Mouse (Mus musculus) lung, postnatal 4 days (tissue): ENCODE measurements around the gene Gdap2.

Experiments
- DNase-seq, 2 experiments: peaks; one replicate each; pipeline ENCODE4 v3.0.0; 2021

Gene Gdap2

GRCm38 (mm10) chr3:100162315-100163105 lies at the start of gene Gdap2, which contains the start of gene Wdr3:
Gene Gdap2, plus strand, starts transcription at chr3:100162381.
Gene Wdr3, minus strand, starts transcription at chr3:100162407.
- peak; percentile 95 for DNase-seq

GRCm38 (mm10) chr3:100118681-100119080 lies 43.5 kb upstream of the Gdap2 start:
- DNase-seq = no peak

DNA sequence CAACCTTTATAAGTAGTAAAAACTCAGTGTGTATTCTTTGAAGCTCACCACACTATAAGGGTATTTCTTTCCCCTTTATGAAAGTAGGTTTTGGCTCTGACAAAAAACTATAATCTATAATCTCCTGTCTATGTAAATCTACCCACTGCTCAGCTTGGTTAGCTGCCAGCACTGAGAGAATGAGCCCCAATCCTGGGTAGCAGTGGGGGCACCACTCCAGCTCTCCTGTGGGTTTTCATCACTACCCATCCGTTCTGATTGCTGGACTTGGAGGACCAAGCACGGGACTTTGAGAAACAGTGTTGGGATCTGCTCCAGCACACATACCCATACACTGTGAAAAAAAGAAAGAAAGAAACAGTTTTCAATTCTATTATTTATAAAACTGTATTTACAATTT lies 40.2 kb upstream of the Gdap2 start:
- DNase-seq = no peak

GRCm38 (mm10) chr3:100122445-100122844 lies 39.7 kb upstream of the Gdap2 start:
- no peak for DNase-seq

GRCm38 (mm10) chr3:100160682-100161445 lies 1.3 kb upstream of the Gdap2 start:
- DNase-seq = no peak

DNA sequence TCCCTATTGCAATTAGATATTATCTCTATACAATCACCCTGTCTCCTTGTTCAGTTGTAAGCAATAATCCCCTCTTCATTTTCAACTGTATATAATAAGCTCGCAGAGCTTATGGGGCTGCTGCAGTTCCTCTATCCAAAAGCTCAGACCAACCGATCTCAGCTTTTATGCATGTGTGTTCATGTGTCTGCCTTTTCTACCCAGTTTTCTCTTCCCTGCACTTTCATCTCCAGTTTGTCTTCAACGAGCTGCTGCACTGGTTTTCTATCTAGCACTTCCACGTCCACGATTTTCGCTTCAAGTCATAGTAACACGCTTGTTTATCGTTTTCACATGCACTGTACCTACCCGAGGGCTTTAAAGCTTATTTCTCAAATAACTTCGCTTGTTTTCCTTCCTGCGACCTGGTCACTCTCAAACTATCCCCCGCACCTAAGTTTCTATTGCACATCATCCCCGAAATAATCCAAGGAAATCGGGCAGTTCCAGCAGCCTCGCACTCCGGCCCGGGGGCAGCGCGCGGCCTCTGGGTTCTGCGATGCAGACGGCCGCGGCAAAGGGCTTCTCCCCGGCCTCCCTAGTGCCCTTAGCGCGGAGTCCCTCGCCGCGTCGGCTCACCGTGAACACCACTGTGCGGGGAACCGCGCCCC lies 391 bp upstream of the Gdap2 start:
- DNase-seq = no peak

- DNase-seq = no peak
Measured at GRCm38 (mm10) chr3:100163556-100163955, 1.4 kb downstream of the Gdap2 start.

DNA sequence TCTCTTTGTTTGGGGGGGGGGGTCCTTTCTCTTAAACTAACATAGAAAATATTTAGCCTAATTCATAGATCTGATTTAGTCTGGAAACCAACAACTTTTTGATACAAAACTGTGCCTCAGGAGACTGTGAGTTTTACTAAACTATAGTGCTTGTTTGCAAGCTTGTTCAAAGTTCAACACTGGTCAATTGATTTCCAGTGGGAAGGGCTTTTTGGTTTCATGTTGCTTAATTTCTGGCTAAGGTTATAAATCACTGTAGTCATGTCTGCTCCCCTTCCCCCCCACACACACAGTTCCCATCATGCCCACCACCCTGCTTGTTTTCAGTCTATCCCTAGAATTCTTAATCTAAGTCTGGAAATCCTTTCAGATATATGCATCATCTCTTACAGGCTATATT lies 2.8 kb downstream of the Gdap2 start:
- no peak for DNase-seq

GRCm38 (mm10) chr3:100176031-100176430 lies 13.8 kb downstream of the Gdap2 start:
- DNase-seq = no peak

- DNase-seq = no peak
Measured at GRCm38 (mm10) chr3:100180471-100180870, 18.3 kb downstream of the Gdap2 start.

DNA sequence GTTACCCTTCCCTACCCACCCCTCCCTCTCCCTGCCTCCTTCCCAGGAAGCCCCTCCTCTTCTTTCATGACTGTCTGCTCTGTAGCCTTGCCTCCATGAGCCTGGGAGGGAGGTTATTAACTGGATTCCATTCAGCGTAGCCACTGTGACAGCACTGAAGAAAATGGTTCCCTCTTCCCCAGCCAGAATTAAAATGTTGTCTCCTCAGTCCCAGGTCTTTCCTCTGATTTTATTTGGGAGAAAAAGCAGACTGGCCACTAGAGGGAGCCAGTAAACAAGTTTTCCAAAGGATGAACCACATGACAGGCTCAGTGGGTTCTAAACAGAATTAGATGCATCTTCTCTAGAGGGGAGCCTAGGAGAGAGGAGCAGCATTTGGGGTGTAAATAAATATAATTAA lies 27.3 kb downstream of the Gdap2 start:
- DNase-seq = peak in 1 of 2 experiments; percentile 63

GRCm38 (mm10) chr3:100189861-100190260 lies 27.7 kb downstream of the Gdap2 start:
- no peak for DNase-seq

- no peak for DNase-seq
Measured at GRCm38 (mm10) chr3:100194210-100194609, 32.0 kb downstream of the Gdap2 start.

- DNase-seq = no peak
Measured at GRCm38 (mm10) chr3:100201554-100201953, 39.4 kb downstream of the Gdap2 start.

DNA sequence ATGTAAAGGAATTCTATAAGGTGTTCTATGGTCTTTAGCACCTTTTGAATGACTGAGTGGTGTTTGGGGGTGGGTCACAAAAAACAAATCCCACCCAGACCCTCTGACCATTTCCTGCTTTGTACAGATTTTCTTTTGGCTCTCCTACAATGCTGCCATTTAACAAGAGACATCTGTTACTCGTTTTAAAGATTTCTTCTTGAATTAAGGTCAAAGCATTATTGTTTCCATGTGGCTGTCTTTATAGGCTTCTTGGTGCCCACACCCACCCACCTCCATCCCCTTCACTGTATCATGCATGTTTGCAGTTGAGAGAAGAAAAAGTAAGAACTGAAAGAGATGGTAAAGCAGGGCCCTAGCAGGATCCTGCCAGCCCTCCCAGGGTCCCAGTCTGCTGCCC lies 44.8 kb downstream of the Gdap2 start:
- no peak for DNase-seq

GRCm38 (mm10) chr3:100215469-100215868 lies 53.3 kb downstream of the Gdap2 start:
- DNase-seq = no peak

DNA sequence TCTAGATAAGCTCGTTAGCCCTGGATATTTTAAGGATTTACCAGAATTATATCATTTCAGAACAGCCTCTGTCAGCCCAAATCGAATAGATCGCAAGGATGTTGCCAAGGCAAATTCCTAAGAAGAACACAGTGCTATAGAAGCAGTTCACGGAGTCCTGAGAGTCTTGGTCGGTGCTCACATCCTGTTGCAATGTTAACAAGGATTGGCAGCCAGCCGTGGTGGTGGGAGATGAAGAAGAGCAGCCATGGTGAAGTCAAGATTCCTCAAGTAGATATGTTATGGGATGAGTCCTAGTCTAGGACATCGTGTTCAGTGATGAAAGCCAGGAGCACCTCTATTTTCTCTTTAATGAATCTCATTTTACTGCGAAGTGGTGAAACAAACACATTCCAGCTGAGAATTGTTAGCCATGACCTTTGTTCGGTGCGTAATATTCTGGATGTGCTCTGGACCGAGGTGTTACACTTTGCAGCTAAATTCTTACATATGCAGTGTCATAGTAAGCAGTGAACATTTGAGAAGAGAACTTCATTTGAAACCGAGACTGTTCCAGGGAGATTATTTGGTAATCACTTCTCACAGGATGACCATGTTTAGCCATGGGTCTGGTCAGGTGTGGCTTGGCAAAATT lies 63.3 kb downstream of the Gdap2 start:
- DNase-seq = peak in 1 of 2 experiments; percentile 31

GRCm38 (mm10) chr3:100227509-100227908 lies 65.3 kb downstream of the Gdap2 start:
- DNase-seq = peak in 1 of 2 experiments; percentile 15

- no peak for DNase-seq
Measured at GRCm38 (mm10) chr3:100228981-100229380, 66.8 kb downstream of the Gdap2 start.

- no peak for DNase-seq
Measured at GRCm38 (mm10) chr3:100236725-100237436, 74.7 kb downstream of the Gdap2 start.

- no peak for DNase-seq
Measured at GRCm38 (mm10) chr3:100242230-100242629, 80.0 kb downstream of the Gdap2 start.

GRCm38 (mm10) chr3:100246286-100246825 lies 84.2 kb downstream of the Gdap2 start:
- DNase-seq = no peak
